Mouse (Mus musculus) common myeloid progenitor, adult 5-6 weeks (primary cell): Measurements from ENCODE around the gene Acp7. TPM values are rescaled to one million over a fixed set of nuclear protein-coding genes. Genes with fewer than 3 reads are reported as not detected.

Experiments used
- total RNA-seq: library from RNA; stranded (forward); fragments of 200-1000, 187-1606 nt; gene quantifications from 2 replicates; pipeline ENCODE4 v1.2.3, GENCODE M21; 2017

Gene Acp7
- total RNA-seq, 1 experiment from 2014 or later, result not detected

Other genes with a start within 250 kb of the Acp7 start
- gene Med29, start 238.6 kb downstream of the Acp7 start, total RNA-seq, result 16.6 and 21.3 TPM in 2 replicates
- 149 and 190 TPM in 2 replicates for gene Paf1, start 238.4 kb downstream of the Acp7 start, total RNA-seq
- gene Gmfg, start 193.9 kb downstream of the Acp7 start, total RNA-seq, result 583 and 663 TPM in 2 replicates
- 2.1 and 2.9 TPM in 2 replicates for gene Lrfn1, start 179.4 kb downstream of the Acp7 start, total RNA-seq
- gene Ifnl2, start 120.9 kb downstream of the Acp7 start, total RNA-seq, result not detected in 2 replicates
- not detected in 2 replicates for gene Ifnl3, start 108.5 kb downstream of the Acp7 start, total RNA-seq
- not detected in 2 replicates for gene Sycn, start 90.4 kb downstream of the Acp7 start, total RNA-seq
- gene Nccrp1, start 84.1 kb downstream of the Acp7 start, total RNA-seq, result 0.09 TPM in 1 of 2 replicates, not detected in the other
- 4.6 and 5.4 TPM in 2 replicates for gene Samd4b, start 33.2 kb downstream of the Acp7 start, total RNA-seq
- 5.9 and 7.5 TPM in 2 replicates for gene Pak4, start 33.1 kb downstream of the Acp7 start, total RNA-seq
- gene Fbxo27, start 61.5 kb upstream of the Acp7 start, total RNA-seq, result not detected in 2 replicates
- gene Fbxo17, start 85.5 kb upstream of the Acp7 start, total RNA-seq, result 2.1 and 4.1 TPM in 2 replicates
- 37.4 and 42.2 TPM in 2 replicates for gene Mrps12, start 110.5 kb upstream of the Acp7 start, total RNA-seq
- gene Sars2, start 110.7 kb upstream of the Acp7 start, total RNA-seq, result 8.7 and 14.2 TPM in 2 replicates
- not detected in 2 replicates for gene Ccer2, start 124.8 kb upstream of the Acp7 start, total RNA-seq
- gene Sirt2, start 135.4 kb upstream of the Acp7 start, total RNA-seq, result 24.5 and 24.9 TPM in 2 replicates
- 11.3 and 11.6 TPM in 2 replicates for gene Nfkbib, start 136.2 kb upstream of the Acp7 start, total RNA-seq
- 23.4 and 35.6 TPM in 2 replicates for gene Rinl, start 157.6 kb upstream of the Acp7 start, total RNA-seq
- gene Hnrnpl, start 177.2 kb upstream of the Acp7 start, total RNA-seq, result 340 and 385 TPM in 2 replicates
- gene Ech1, start 193.9 kb upstream of the Acp7 start, total RNA-seq, result 94.7 and 95.7 TPM in 2 replicates
- gene Lgals4, start 202.5 kb upstream of the Acp7 start, total RNA-seq, result 3.9 and 4.1 TPM in 2 replicates
- gene Lgals7, start 232.5 kb upstream of the Acp7 start, total RNA-seq, result 0.82 TPM in 1 of 2 replicates, not detected in the other